Mouse (Mus musculus) C2C12 (cell line): ENCODE results near the gene Ndufb6. TPM values are rescaled to one million over a fixed set of nuclear protein-coding genes. Genes with fewer than 3 reads are reported as not detected.

Source experiments
- H3K27me3 ChIP-seq: one replicate; pipeline ENCODE4 v1.6.1; 2011; ENCODE audit not compliant: control insufficient read depth, insufficient read depth, insufficient read length
- H3K36me3 ChIP-seq: one replicate; pipeline ENCODE4 v1.6.1; 2011; ENCODE audit not compliant: control insufficient read depth, insufficient read depth
- H3K4me3 ChIP-seq: one replicate; pipeline ENCODE4 v1.5.1; 2011; ENCODE audit warnings: mild to moderate bottlenecking, control low read depth; ENCODE audit not compliant: poor library complexity, insufficient read depth, severe bottlenecking
- H3K79me2 ChIP-seq: one replicate; pipeline ENCODE4 v1.6.1; 2011; ENCODE audit not compliant: control insufficient read depth, insufficient read depth
- H3K79me3 ChIP-seq: one replicate; pipeline ENCODE4 v1.6.1; 2011; ENCODE audit warnings: low read depth, control low read depth
- H3ac ChIP-seq: one replicate; pipeline ENCODE3; 2011; ENCODE audit warnings: low read depth; ENCODE audit not compliant: control insufficient read depth, insufficient read length
- CEBPB ChIP-seq: IDR thresholded peaks from one replicate; pipeline ENCODE4 v1.6.1; 2011; ENCODE audit warnings: low read depth, mild to moderate bottlenecking, control low read depth, moderate library complexity
- CTCF ChIP-seq: IDR thresholded peaks from one replicate; pipeline ENCODE4 v1.5.1; 2011; ENCODE audit not compliant: control insufficient read depth, insufficient read depth, insufficient read length
- FOSL1 ChIP-seq: IDR thresholded peaks from one replicate; pipeline ENCODE4 v1.8.0; 2011; ENCODE audit warnings: mild to moderate bottlenecking, low read length; ENCODE audit not compliant: poor library complexity, insufficient read depth, severe bottlenecking
- MAX ChIP-seq: IDR thresholded peaks from one replicate; pipeline ENCODE4 v1.6.1; 2011; ENCODE audit warnings: mild to moderate bottlenecking, control low read depth
- MYOD1 ChIP-seq: IDR thresholded peaks from one replicate; pipeline ENCODE4 v1.6.1; 2011; ENCODE audit warnings: low read depth; ENCODE audit not compliant: control insufficient read depth, insufficient read length
- MYOG ChIP-seq: IDR thresholded peaks from one replicate; pipeline ENCODE4 v1.6.1; 2011; ENCODE audit not compliant: control insufficient read depth, insufficient read length; ENCODE audit errors: extremely low read depth
- USF1 ChIP-seq: IDR thresholded peaks from one replicate; pipeline ENCODE4 v1.6.1; 2011; ENCODE audit warnings: low read depth, mild to moderate bottlenecking, control low read depth, moderate library complexity
- polyA plus RNA-seq: library from polyadenylated mRNA; unstranded; fragments of >200 nt; fragmentation: generic; extraction: Trizol; gene quantifications from one replicate; pipeline ENCODE4 v1.2.1, GENCODE M21; 2012; ENCODE audit warnings: missing spikeins

Ndufb6 gene
- polyA plus RNA-seq, 1 experiment = 273 TPM

DNA sequence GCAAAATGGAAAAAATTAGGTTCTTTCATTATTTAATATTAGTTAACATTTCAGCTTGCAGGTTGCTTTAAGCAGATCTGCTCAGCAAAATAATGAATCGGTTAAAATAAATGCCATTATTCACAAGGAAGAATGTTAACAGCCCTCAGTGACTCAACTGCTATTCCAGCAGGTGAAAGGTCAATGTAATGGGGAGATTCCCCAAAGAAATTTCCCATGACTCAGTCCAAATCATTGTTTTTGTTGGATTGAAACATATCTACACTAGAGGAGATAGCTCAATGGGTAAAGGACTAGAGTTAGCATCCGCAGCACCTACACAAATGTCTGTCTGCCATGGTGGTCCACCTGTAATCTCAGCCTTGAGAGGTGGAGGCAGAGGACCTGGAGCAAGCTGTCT lies 9.8 kb upstream of the Ndufb6 start:
- H3K36me3 ChIP-seq = no peaks in the 10 kb centered on the region
- H3K79me3 ChIP-seq = no peaks in the 10 kb centered on the region
- no peaks in the 10 kb centered on the region for H3K79me2 ChIP-seq
- no peaks in the 10 kb centered on the region for H3K27me3 ChIP-seq
- H3ac ChIP-seq = no peak overlapping the region
- no peak for TF ChIP-seq MYOD1
- TF ChIP-seq MYOG = no peak
- TF ChIP-seq FOSL1 = no peak
- no peak for TF ChIP-seq CTCF
- no peak for TF ChIP-seq MAX
- H3K4me3 ChIP-seq = no peak overlapping the region

DNA sequence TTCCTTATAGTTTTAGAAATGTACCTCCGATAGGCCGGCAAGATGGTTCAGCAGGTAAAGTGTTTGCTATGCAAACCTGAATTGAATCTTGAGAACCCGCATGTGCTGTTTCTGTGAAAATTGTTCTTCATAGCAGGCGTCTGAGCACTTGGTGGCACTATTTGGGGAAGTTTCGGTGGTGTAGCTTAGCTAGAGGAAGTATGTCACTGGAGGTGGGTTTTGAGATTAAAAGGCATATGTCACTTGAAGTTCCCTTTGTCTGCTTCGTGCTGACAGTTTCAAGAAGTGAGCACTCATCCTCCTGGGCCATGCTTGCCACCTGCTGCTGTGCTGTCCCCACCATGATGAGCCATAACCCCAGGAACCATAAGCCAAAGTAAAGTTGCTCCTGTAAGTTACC lies 8.2 kb upstream of the Ndufb6 start:
- Histone ChIP-seq H3ac (no peak overlapping the region), H3K27me3 (no peaks in the 10 kb centered on the region), H3K79me2 (no peaks in the 10 kb centered on the region), H3K36me3 (no peaks in the 10 kb centered on the region), H3K79me3 (no peaks in the 10 kb centered on the region), H3K4me3 (no peak overlapping the region)
- TF ChIP-seq CTCF = no peak
- no peak for TF ChIP-seq CEBPB
- no peak for TF ChIP-seq USF1
- no peak for TF ChIP-seq MYOD1
- TF ChIP-seq FOSL1 = no peak
- no peak for TF ChIP-seq MYOG

DNA sequence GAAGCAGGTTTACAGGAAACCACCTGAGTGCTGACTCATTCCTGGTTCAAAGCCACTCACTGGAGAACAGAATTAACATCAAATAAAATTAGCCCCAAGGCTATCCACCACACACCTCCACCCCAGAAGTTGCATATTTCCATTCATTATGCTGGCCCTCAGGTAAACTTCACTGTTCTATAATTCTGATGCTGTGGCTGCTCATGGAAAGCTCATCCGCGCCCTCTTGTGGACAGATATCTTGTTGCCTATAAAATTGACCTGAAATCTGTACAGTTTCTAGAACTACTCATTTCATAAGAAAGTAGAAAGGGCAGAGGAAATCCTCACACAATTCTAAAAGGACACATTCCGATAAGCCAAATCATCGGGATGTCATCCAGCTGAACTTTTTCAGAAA lies 6.4 kb upstream of the Ndufb6 start:
- Histone ChIP-seq H3K27me3 (no peaks in the 10 kb centered on the region), H3ac (no peak overlapping the region), H3K4me3 (no peak overlapping the region), H3K79me2 (no peaks in the 10 kb centered on the region), H3K79me3 (no peaks in the 10 kb centered on the region), H3K36me3 (no peaks in the 10 kb centered on the region)
- TF ChIP-seq USF1 (no peak), MYOD1 (no peak), MAX (no peak), CEBPB (no peak), CTCF (no peak), MYOG (no peak), FOSL1 (no peak)

DNA sequence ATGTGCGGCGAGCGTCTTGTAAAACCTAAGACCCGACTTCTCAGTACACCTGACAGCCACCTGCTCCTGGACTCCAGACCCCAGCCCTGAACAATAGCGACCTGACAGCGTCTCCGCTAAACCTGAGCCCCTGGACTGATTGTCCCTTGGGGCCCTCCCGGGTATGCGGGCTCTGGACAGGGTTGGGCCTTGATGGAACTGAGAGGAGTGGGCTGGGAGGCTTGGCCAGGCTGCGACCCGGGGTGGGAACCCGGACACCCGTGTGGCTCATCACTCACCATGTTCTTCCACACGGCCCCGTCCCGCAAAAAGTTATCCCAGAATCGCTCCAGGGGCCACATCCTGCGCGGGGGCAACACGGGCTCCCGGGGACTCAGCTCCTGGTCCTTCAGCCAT lies 343 bp downstream of the Ndufb6 start:
- Histone ChIP-seq H3K27me3 (no peaks in the 10 kb centered on the region), H3K36me3 (peaks cover 9% of the 10 kb centered on the region), H3K4me3 (peak overlapping the region; percentile 95), H3ac (peak overlapping the region; percentile 67), H3K79me3 (peaks cover 17% of the 10 kb centered on the region), H3K79me2 (peaks cover 43% of the 10 kb centered on the region)
- no peak for TF ChIP-seq MAX
- no peak for TF ChIP-seq CEBPB
- no peak for TF ChIP-seq CTCF
- TF ChIP-seq MYOG = no peak
- no peak for TF ChIP-seq USF1
- TF ChIP-seq MYOD1 = no peak
- no peak for TF ChIP-seq FOSL1

DNA sequence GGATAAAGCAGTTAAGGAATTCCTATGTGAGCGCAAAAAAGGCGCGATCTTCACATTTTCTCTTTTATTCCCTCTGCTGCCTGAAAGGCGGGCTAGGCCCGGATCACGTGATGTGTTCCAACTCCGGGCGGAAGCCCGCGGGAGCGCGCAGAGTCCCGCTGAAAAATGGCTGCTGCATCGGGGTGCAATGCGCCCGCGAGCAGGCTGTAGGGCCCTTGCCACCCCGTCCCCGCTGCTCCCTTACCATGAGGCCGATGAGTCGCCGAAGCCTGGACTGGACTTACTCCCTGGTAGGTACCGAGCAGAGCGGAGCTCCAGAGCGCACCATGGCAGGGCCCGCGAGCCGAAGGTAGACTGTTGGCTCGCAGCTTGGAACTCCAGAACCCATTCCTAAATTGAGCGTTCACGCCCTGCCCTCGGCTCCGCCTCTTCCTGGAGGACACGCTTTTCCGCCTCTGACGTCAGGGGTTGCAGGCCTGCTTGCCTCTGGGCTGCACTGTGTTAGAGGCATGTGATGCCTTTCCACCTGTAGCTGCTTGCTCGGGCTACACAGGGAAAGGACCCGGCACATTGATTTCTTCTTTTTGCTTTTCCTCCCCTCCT lies 9.7 kb downstream of the Ndufb6 start, which contains the start of the genes Smim27 and Topors:
Gene Smim27 (plus strand): TSS at position 150 of the 603 bp plus-strand sequence.
Gene Topors (minus strand): TSS at position 421 of the 603 bp plus-strand sequence.
- H3K79me3 ChIP-seq = peaks cover 46% of the 10 kb centered on the region
- peaks cover 66% of the 10 kb centered on the region for H3K36me3 ChIP-seq
- no peaks in the 10 kb centered on the region for H3K27me3 ChIP-seq
- peak within 1 kb of the TSS; percentile 67 for H3K4me3 ChIP-seq
- H3K79me2 ChIP-seq = peaks cover 50% of the 10 kb centered on the region
- peak within 1 kb of the TSS; percentile 100 for H3ac ChIP-seq
- TF ChIP-seq MYOG = no peak
- TF ChIP-seq MAX = peak; percentile 26
- peak; percentile 98 for TF ChIP-seq USF1
- TF ChIP-seq MYOD1 = no peak

DNA sequence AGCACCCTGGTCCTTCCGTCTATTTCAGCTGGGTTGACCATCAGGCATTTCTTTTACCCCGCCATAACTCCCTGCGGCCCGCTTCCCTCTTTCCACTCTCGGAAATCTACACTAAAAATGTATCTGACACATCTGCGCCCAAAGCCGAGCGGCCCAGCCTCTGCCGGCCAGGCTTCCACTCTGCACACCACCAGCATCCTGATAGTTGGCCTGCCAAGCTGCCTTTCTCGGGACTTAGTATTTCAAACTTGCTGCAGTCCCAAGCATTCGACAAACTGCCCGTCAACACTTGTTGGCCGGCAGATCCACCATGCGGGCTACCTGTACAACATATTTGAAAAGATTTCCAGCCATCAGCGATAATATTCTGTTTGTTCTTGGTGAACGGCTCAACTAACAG lies 10.4 kb downstream of the Ndufb6 start:
- Histone ChIP-seq H3K36me3 (peaks cover 70% of the 10 kb centered on the region), H3ac (peak overlapping the region; percentile 84), H3K4me3 (peak overlapping the region; percentile 67), H3K79me2 (peaks cover 57% of the 10 kb centered on the region), H3K79me3 (peaks cover 53% of the 10 kb centered on the region), H3K27me3 (no peaks in the 10 kb centered on the region)
- TF ChIP-seq MAX = no peak
